Mouse (Mus musculus): ENCODE data around the gene Purb. TPM values are rescaled to one million over a fixed set of nuclear protein-coding genes. Genes with fewer than 3 reads are reported as not detected.
"Not testable (repeated sequence)": the region's sequence is repeated elsewhere in the genome, so short reads cannot be mapped to it uniquely, and the experiment has no call there.

Purb gene
- total and polyA plus RNA-seq, 3 experiments = 19.3 to 45.2 (median 42.4) TPM

GRCm38 (mm10) chr11:6463159-6463837 is 12.4 kb downstream of the Purb start:
- H3K9ac ChIP-seq (ENCODE audit: insufficient read depth, low read depth) = no peak overlapping the region
- peak; percentile 62 for DNase-seq (ENCODE audit: extremely low read depth)
- H3K4me1 ChIP-seq (ENCODE audit: control insufficient read depth in 1 of 2, insufficient read depth in 2 of 2) = peaks cover 0 to 40% of the 10 kb centered on the region in 2 experiments; a peak in 2 of 4 replicates
- no peak overlapping the region for H3K4me3 ChIP-seq (replicated peaks in 1 of 3; ENCODE audit: low read depth in 2 of 3, low read length in 2 of 3, poor library complexity in 1 of 3)
- H3K9me3 ChIP-seq (replicated peaks; ENCODE audit: low read length) = peaks cover 4% of the 10 kb centered on the region
- peak overlapping the region; percentile 14; the same call in 1 of the 2 replicates for H3K4me2 ChIP-seq (ENCODE audit: insufficient read depth, low read depth, poor library complexity, severe bottlenecking)
- peaks cover 10 to 33% of the 10 kb centered on the region in 2 experiments for H3K36me3 ChIP-seq (replicated peaks in 1 of 2; ENCODE audit: control insufficient read depth in 1 of 2, insufficient read depth in 1 of 2, low read length in 1 of 2)
- dilution Hi-C loops (cut with MboI; ENCODE audit: extremely low pct_ligation_motif_present, extremely low pct_unique_long_range_greater_than_20kb, low sequenced_read_pairs) (no loop called here), in situ Hi-C loops (cut with MboI; ENCODE audit: low pct_ligation_motif_present, low pct_unique_long_range_greater_than_20kb, low sequenced_read_pairs) (loop anchor here (25.0 kb wide), 1 partner anchor 299 kb away; no protein-coding TSS in a partner anchor)
- TF ChIP-seq EP300 (IDR thresholded peaks at IDR 0.05; ENCODE audit: low read length) = peak; percentile 60; the same call in 1 of the 2 replicates
- TF ChIP-seq MAZ (IDR thresholded peaks at IDR 0.05; ENCODE audit: low read depth, low read length) = no peak
- TF ChIP-seq CTCF (conservative IDR thresholded peaks at IDR 0.05 in 1 of 2, IDR thresholded peaks at IDR 0.05 in 1 of 2; ENCODE audit: low read depth in 2 of 2, low read length in 2 of 2) = peak in 1 of 2 experiments; percentile 58; a peak in 2 of 4 replicates
- TF ChIP-seq ZC3H11A (IDR thresholded peaks at IDR 0.05; ENCODE audit: low read depth, low read length) = no peak
- TF ChIP-seq SMC3 (IDR thresholded peaks at IDR 0.05; ENCODE audit: low read depth, low read length) = peak; percentile 42
- TF ChIP-seq ZNF384 (IDR thresholded peaks at IDR 0.05; ENCODE audit: low read depth, low read length) = peak; percentile 79
- peak; percentile 42 for TF ChIP-seq RAD21 (IDR thresholded peaks at IDR 0.05; ENCODE audit: low read depth, low read length)
- H3K27me3 ChIP-seq (replicated peaks) = no peaks in the 10 kb centered on the region
- no peak overlapping the region for H3K27ac ChIP-seq (ENCODE audit: insufficient read depth, low read depth)
- H3K79me2 ChIP-seq (replicated peaks; ENCODE audit: control insufficient read depth, extremely low read depth, insufficient read depth, poor library complexity, severe bottlenecking) = peaks cover 7% of the 10 kb centered on the region

GRCm38 (mm10) chr11:6456083-6456482 is 19.6 kb downstream of the Purb start:
- dilution Hi-C loops (cut with MboI; ENCODE audit: extremely low pct_ligation_motif_present, extremely low pct_unique_long_range_greater_than_20kb, low sequenced_read_pairs) = no loop called here

GRCm38 (mm10) chr11:6448155-6448554 is 27.6 kb downstream of the Purb start:
- H3K9ac ChIP-seq (ENCODE audit: insufficient read depth, low read depth); H3K36me3 ChIP-seq (replicated peaks in 1 of 2; ENCODE audit: control insufficient read depth in 1 of 2, insufficient read depth in 1 of 2, low read length in 1 of 2); H3K9me3 ChIP-seq (replicated peaks; ENCODE audit: low read length); in situ Hi-C loops (cut with MboI; ENCODE audit: low pct_ligation_motif_present, low pct_unique_long_range_greater_than_20kb, low sequenced_read_pairs); H3K4me2 ChIP-seq (ENCODE audit: insufficient read depth, low read depth, poor library complexity, severe bottlenecking); H3K27ac ChIP-seq (ENCODE audit: insufficient read depth, low read depth); DNase-seq (ENCODE audit: extremely low read depth); dilution Hi-C loops (cut with MboI; ENCODE audit: extremely low pct_ligation_motif_present, extremely low pct_unique_long_range_greater_than_20kb, low sequenced_read_pairs); H3K79me2 ChIP-seq (replicated peaks; ENCODE audit: control insufficient read depth, extremely low read depth, insufficient read depth, poor library complexity, severe bottlenecking); H3K4me3 ChIP-seq (replicated peaks in 1 of 3; ENCODE audit: low read depth in 2 of 3, low read length in 2 of 3, poor library complexity in 1 of 3): not testable (repeated sequence)
- H3K4me1 ChIP-seq (ENCODE audit: control insufficient read depth in 1 of 2, insufficient read depth in 2 of 2) = peaks cover 5 to 11% of the 10 kb centered on the region in 2 experiments; a peak in 3 of 4 replicates
- H3K27me3 ChIP-seq (replicated peaks) = peaks cover 20% of the 10 kb centered on the region

More at GRCm38 (mm10) chr11:6456083-6456482, 19.6 kb downstream of the Purb start:
- no peaks in the 10 kb centered on the region for H3K4me1 ChIP-seq (ENCODE audit: control insufficient read depth in 1 of 2, insufficient read depth in 2 of 2)
- H3K9ac ChIP-seq (ENCODE audit: insufficient read depth, low read depth) = no peak overlapping the region
- H3K4me2 ChIP-seq (ENCODE audit: insufficient read depth, low read depth, poor library complexity, severe bottlenecking) = no peak overlapping the region
- no peak overlapping the region for H3K27ac ChIP-seq (ENCODE audit: insufficient read depth, low read depth)
- peaks cover 11% of the 10 kb centered on the region for H3K9me3 ChIP-seq (replicated peaks; ENCODE audit: low read length)
- no peaks in the 10 kb centered on the region for H3K36me3 ChIP-seq (replicated peaks in 1 of 2; ENCODE audit: control insufficient read depth in 1 of 2, insufficient read depth in 1 of 2, low read length in 1 of 2)
- H3K4me3 ChIP-seq (replicated peaks in 1 of 3; ENCODE audit: low read depth in 2 of 3, low read length in 2 of 3, poor library complexity in 1 of 3) = no peak overlapping the region
- in situ Hi-C loops (cut with MboI; ENCODE audit: low pct_ligation_motif_present, low pct_unique_long_range_greater_than_20kb, low sequenced_read_pairs) = loop anchor here (25.0 kb wide), 1 partner anchor 306 kb away; no protein-coding TSS in a partner anchor
- peaks cover 1% of the 10 kb centered on the region for H3K27me3 ChIP-seq (replicated peaks)
- H3K79me2 ChIP-seq (replicated peaks; ENCODE audit: control insufficient read depth, extremely low read depth, insufficient read depth, poor library complexity, severe bottlenecking) = no peaks in the 10 kb centered on the region
- peak; percentile 13; the same call in 1 of the 2 replicates for TF ChIP-seq USF1 (IDR thresholded peaks at IDR 0.05; ENCODE audit: low read depth, low read length)
- TF ChIP-seq USF2 (conservative IDR thresholded peaks at IDR 0.05; ENCODE audit: low read depth, low read length) = peak; percentile 21; the same call in 1 of the 2 replicates
- TF ChIP-seq CHD2 (IDR thresholded peaks at IDR 0.05; ENCODE audit: low read length) = no peak
- DNase-seq (ENCODE audit: extremely low read depth) = no peak
